Mouse (Mus musculus): ENCODE data around the gene Lrig2.

Lrig2 gene

GRCm38 (mm10) chr3:104361814-104362213 lies 149.9 kb downstream of the Lrig2 start:
- DNase-seq = no peak

GRCm38 (mm10) chr3:104360325-104360724 lies 151.4 kb downstream of the Lrig2 start:
- peak; percentile 52 to 53 for DNase-seq

GRCm38 (mm10) chr3:104359225-104360135 lies 152.2 kb downstream of the Lrig2 start:
- DNase-seq = peak; percentile 29 to 39

- DNase-seq = no peak
Measured at GRCm38 (mm10) chr3:104358747-104359146, 153.0 kb downstream of the Lrig2 start.

- DNase-seq = no peak
Measured at GRCm38 (mm10) chr3:104356106-104356505, 155.6 kb downstream of the Lrig2 start.

GRCm38 (mm10) chr3:104353884-104354283 lies 157.8 kb downstream of the Lrig2 start:
- DNase-seq = no peak

- no peak for DNase-seq
Measured at GRCm38 (mm10) chr3:104352358-104353060, 159.2 kb downstream of the Lrig2 start.

GRCm38 (mm10) chr3:104350253-104350945 lies 161.3 kb downstream of the Lrig2 start:
- no peak for DNase-seq

GRCm38 (mm10) chr3:104349847-104350228 lies 161.9 kb downstream of the Lrig2 start:
- DNase-seq = peak; percentile 54 to 59

- no peak for DNase-seq
Measured at GRCm38 (mm10) chr3:104349203-104349846, 162.4 kb downstream of the Lrig2 start.
